In genomic region chr5:134973526-134973925, GRCm38 (mm10) we compare ENCODE assay signal across 31 mouse cellular contexts. TPM values are rescaled to one million over a fixed set of nuclear protein-coding genes. Genes with fewer than 3 reads are reported as not detected.
DNase-seq lines count a peak whose midpoint lies in the region; ATAC-seq and TF ChIP-seq lines count a peak whose summit lies in the region.
"Had no signal": no experiment of that assay in that cellular context is flagged by ENCODE, and none has a peak within 500 bp of the region (broad histone marks: within the 10 kb centered on the region; RNA-seq: fewer than 3 reads in every experiment).

No protein-coding gene starts in this region.

- DNase-seq in kidney, adult 18-20 months, result no peak
- no peak for DNase-seq in lung, postnatal 10 days
- DNase-seq in MEL (ENCODE audit: low read depth, low spot score), result peak; percentile 63
- DNase-seq in adrenal gland, adult 2 months, result no peak
- no peak for DNase-seq in natural killer cell, adult 2 months (ENCODE audit: low spot score in 2 of 2)
- DNase-seq: adrenal gland, adult 8-10 months; cerebellum, adult 2 months; cerebellum, postnatal 25 days; embryo, embryonic 11 days; gastrocnemius, postnatal 36 days; kidney, adult 2 months; kidney, postnatal 14 days; layer of hippocampus, postnatal 36 days; thymus, adult 2 months; thymus, postnatal 4 days had no signal

- no peak for TF ChIP-seq EP300 in MEL (IDR thresholded peaks at IDR 0.05; ENCODE audit: low read depth in 1 of 2, low read length in 2 of 2)

- no peak for ATAC-seq in kidney, embryonic 16.5 days (ENCODE audit: low FRiP score, low TSS enrichment)
- ATAC-seq in lung, embryonic 16.5 days (ENCODE audit: low read depth), result peak; percentile 41

- no peak for TF ChIP-seq CTCF in MEL (IDR thresholded peaks at IDR 0.05 in 2 of 3, conservative IDR thresholded peaks at IDR 0.05 in 1 of 3; ENCODE audit: control insufficient read depth in 1 of 3, insufficient read depth in 1 of 3, low read depth in 2 of 3, low read length in 3 of 3, poor library complexity in 1 of 3, severe bottlenecking in 1 of 3)

- WGBS in kidney, embryonic 16.5 days, result 83% methylated on average over 7 of the region's 7 CpGs
- 67% methylated on average over 7 of the region's 7 CpGs for WGBS in lung, embryonic 16.5 days

- H3K4me3 ChIP-seq in kidney, embryonic 16.5 days (ENCODE audit: low read length), result no peak overlapping the region
- no peak overlapping the region for H3K4me3 ChIP-seq in lung, embryonic 16.5 days (ENCODE audit: low read length)
- peak overlapping the region; percentile 45 to 56 for H3K4me3 ChIP-seq in MEL (ENCODE audit: control insufficient read depth in 1 of 2, insufficient read depth in 1 of 2, low read depth in 2 of 2, low read length in 2 of 2)
- H3K4me3 ChIP-seq: embryonic facial prominence, embryonic 13.5 days; erythroblast, embryonic 14.5 days; forebrain, embryonic 12.5 days; hindbrain, embryonic 13.5 days; layer of hippocampus, adult 2 months; limb, embryonic 12.5 days; liver, embryonic 15.5 days; midbrain, embryonic 12.5 days had no signal

- H3K27me3 ChIP-seq in kidney, embryonic 16.5 days (ENCODE audit: insufficient read depth, low read length), result no peaks in the 10 kb centered on the region
- no peaks in the 10 kb centered on the region for H3K27me3 ChIP-seq in lung, embryonic 16.5 days (ENCODE audit: control insufficient read depth, insufficient read depth, low read depth, low read length)
- no peaks in the 10 kb centered on the region for H3K27me3 ChIP-seq in MEL (ENCODE audit: control insufficient read depth in 1 of 2, insufficient read depth in 2 of 2, low read length in 2 of 2)
- H3K27me3 ChIP-seq: hindbrain, embryonic 13.5 days; midbrain, embryonic 12.5 days had no signal

- H3K27ac ChIP-seq in kidney, embryonic 16.5 days (ENCODE audit: low read length), result 0 out of 2 replicates have a peak overlapping the region, but pooled peaks have one; percentile 21
- H3K27ac ChIP-seq in lung, embryonic 16.5 days (ENCODE audit: low read length), result peak overlapping the region; percentile 88
- H3K27ac ChIP-seq in MEL (ENCODE audit: control insufficient read depth, low read depth, low read length), result peak overlapping the region; percentile 91
- H3K27ac ChIP-seq: embryonic facial prominence, embryonic 13.5 days; forebrain, embryonic 12.5 days; hindbrain, embryonic 13.5 days; layer of hippocampus, adult 2 months; limb, embryonic 12.5 days; midbrain, embryonic 12.5 days; stomach, postnatal 0 days had no signal

- TF ChIP-seq RAD21 in MEL (IDR thresholded peaks at IDR 0.05; ENCODE audit: low read depth, low read length), result no peak

- no peaks in the 10 kb centered on the region for H3K4me1 ChIP-seq in kidney, embryonic 16.5 days (ENCODE audit: insufficient read depth, low read length)
- H3K4me1 ChIP-seq in lung, embryonic 16.5 days (replicated peaks; ENCODE audit: control insufficient read depth, insufficient read depth, low read length), result peaks cover 10% of the 10 kb centered on the region
- H3K4me1 ChIP-seq in MEL (ENCODE audit: control insufficient read depth in 1 of 2, insufficient read depth in 2 of 2, low read length in 2 of 2), result peaks cover 10 to 43% of the 10 kb centered on the region in 2 experiments
- H3K4me1 ChIP-seq: embryonic facial prominence, embryonic 13.5 days; forebrain, embryonic 12.5 days; hindbrain, embryonic 13.5 days; limb, embryonic 12.5 days; midbrain, embryonic 12.5 days had no signal

- no peak overlapping the region for H3K9ac ChIP-seq in kidney, embryonic 16.5 days (replicated peaks; ENCODE audit: low read length)
- no peak overlapping the region for H3K9ac ChIP-seq in lung, embryonic 16.5 days (ENCODE audit: low read length)
- H3K9ac ChIP-seq in MEL (ENCODE audit: control insufficient read depth, low read depth, low read length, poor library complexity, severe bottlenecking), result peak overlapping the region; percentile 45
- H3K9ac ChIP-seq: embryonic facial prominence, embryonic 13.5 days; forebrain, embryonic 12.5 days; hindbrain, embryonic 13.5 days; limb, embryonic 12.5 days; liver, embryonic 15.5 days; midbrain, embryonic 12.5 days had no signal

- no peak overlapping the region for H3K4me2 ChIP-seq in kidney, embryonic 16.5 days (replicated peaks; ENCODE audit: low read depth, low read length)
- H3K4me2 ChIP-seq in lung, embryonic 16.5 days (ENCODE audit: low read depth, low read length), result no peak overlapping the region
- H3K4me2 ChIP-seq: embryonic facial prominence, embryonic 13.5 days; forebrain, embryonic 12.5 days; hindbrain, embryonic 13.5 days; limb, embryonic 12.5 days; midbrain, embryonic 12.5 days had no signal

- H3K9me3 ChIP-seq in kidney, embryonic 16.5 days (ENCODE audit: low read length), result no peaks in the 10 kb centered on the region
- no peaks in the 10 kb centered on the region for H3K9me3 ChIP-seq in lung, embryonic 16.5 days (ENCODE audit: control insufficient read depth, low read length)
- H3K9me3 ChIP-seq in MEL (replicated peaks; ENCODE audit: insufficient read depth, low read length), result no peaks in the 10 kb centered on the region
- H3K9me3 ChIP-seq: embryonic facial prominence, embryonic 13.5 days; forebrain, embryonic 12.5 days; hindbrain, embryonic 13.5 days; limb, embryonic 12.5 days; liver, embryonic 15.5 days; midbrain, embryonic 12.5 days had no signal

- H3K79me2 ChIP-seq in MEL (ENCODE audit: control insufficient read depth, insufficient read depth, low read length, poor library complexity), result 0 out of 2 replicates have a peak, but pooled peaks cover 2% of the 10 kb centered on the region

- H3K36me3 ChIP-seq in kidney, embryonic 16.5 days (ENCODE audit: insufficient read depth, low read length), result no peaks in the 10 kb centered on the region
- H3K36me3 ChIP-seq in lung, embryonic 16.5 days (ENCODE audit: control insufficient read depth, insufficient read depth, low read length), result no peaks in the 10 kb centered on the region
- peaks cover 0 to 35% of the 10 kb centered on the region in 2 experiments; a peak in 2 of 4 replicates for H3K36me3 ChIP-seq in MEL (ENCODE audit: control insufficient read depth in 1 of 2, insufficient read depth in 2 of 2, low read length in 2 of 2)
- H3K36me3 ChIP-seq: embryonic facial prominence, embryonic 13.5 days; forebrain, embryonic 12.5 days; hindbrain, embryonic 13.5 days; limb, embryonic 12.5 days; liver, embryonic 15.5 days; midbrain, embryonic 12.5 days had no signal

- no peak for TF ChIP-seq POLR2A in MEL (IDR thresholded peaks at IDR 0.05; ENCODE audit: control insufficient read depth in 1 of 2, insufficient read depth in 1 of 2, low read depth in 1 of 2, low read length in 2 of 2, poor library complexity in 1 of 2)

TF ChIP-seq in MEL, 35 proteins besides CTCF, POLR2A, EP300 and RAD21 (continues in another document):
- no peak for TF ChIP-seq E2F4 (IDR thresholded peaks at IDR 0.05; ENCODE audit: borderline replicate concordance, low read depth, low read length)
- TF ChIP-seq TCF12 (IDR thresholded peaks at IDR 0.05; ENCODE audit: low read depth, low read length), result no peak
- no peak for TF ChIP-seq MAZ (IDR thresholded peaks at IDR 0.05; ENCODE audit: low read depth, low read length)
- TF ChIP-seq SMC3 (IDR thresholded peaks at IDR 0.05; ENCODE audit: low read depth, low read length), result no peak
- no peak for TF ChIP-seq POLR2AphosphoS5 (IDR thresholded peaks at IDR 0.05; ENCODE audit: borderline replicate concordance, low read depth, low read length)

RNA-seq across cellular contexts. Expression of gene Cldn3, which starts 12.5 kb away (rescaled TPM):
- 67.7 and 69.2 TPM in 2 replicates for polyA plus RNA-seq in kidney, embryonic 16.5 days (2015; fragmentation: Nextera tagmentation; extraction: Ambion mirVana)
- 328 and 355 TPM in 2 replicates for polyA plus RNA-seq in lung, embryonic 16.5 days (2015; fragmentation: Nextera tagmentation; extraction: Ambion mirVana)
- total RNA-seq in MEL (2012; rRNA removed), result not detected in 2 replicates
- 1 to 10 TPM in 1 of 2 experiments, not detected in 1; 1.1 TPM for polyA plus RNA-seq in MEL (2012; ENCODE audit: insufficient read depth in 1 of 2, insufficient read length in 2 of 2, low read depth in 1 of 2, low replicate concordance in 2 of 2, missing spikeins in 1 of 2)
- under 1 TPM; 0.62 to 0.75 TPM for total RNA-seq in adrenal gland, adult 2 months (2021)
- 2.9 and 3.7 TPM in 2 replicates for polyA plus RNA-seq in adrenal gland, adult 2 months (2012; rRNA removed)
- total RNA-seq: gastrocnemius, postnatal 36 days; heart, postnatal 25 days; megakaryocyte, adult 5-6 weeks; neutrophil, adult 5-6 weeks had no signal

RNA-seq across cellular contexts. Expression of gene Cldn4, which starts 26.8 kb away (rescaled TPM):
- 63.1 and 64.7 TPM in 2 replicates for polyA plus RNA-seq in kidney, embryonic 16.5 days (2015; fragmentation: Nextera tagmentation; extraction: Ambion mirVana)
- polyA plus RNA-seq in lung, embryonic 16.5 days (2015; fragmentation: Nextera tagmentation; extraction: Ambion mirVana), result 33.0 and 33.1 TPM in 2 replicates
- total RNA-seq in MEL (2012; rRNA removed), result 0.08 TPM in 1 of 2 replicates, not detected in the other
- polyA plus RNA-seq in MEL (2012; ENCODE audit: insufficient read depth in 1 of 2, insufficient read length in 2 of 2, low read depth in 1 of 2, low replicate concordance in 2 of 2, missing spikeins in 1 of 2), result under 1 TPM in 1 of 2 experiments, not detected in 1; 0.04 TPM
- total RNA-seq in adrenal gland, adult 2 months (2021), result not detected
- 0.06 TPM in 1 of 2 replicates, not detected in the other for polyA plus RNA-seq in adrenal gland, adult 2 months (2012; rRNA removed)
- total RNA-seq: adrenal gland, adult 8-10 months; gastrocnemius, postnatal 36 days; heart, adult 8-10 months; heart, postnatal 25 days; layer of hippocampus, adult 2 months; layer of hippocampus, postnatal 36 days; left cerebral cortex, postnatal 14 days; megakaryocyte, adult 5-6 weeks had no signal
- polyA plus RNA-seq: erythroblast, embryonic 14.5 days; hindbrain, embryonic 13.5 days had no signal

RNA-seq across cellular contexts. Expression of gene Abhd11, which starts 35.4 kb away (rescaled TPM):
- 81.1 and 81.9 TPM in 2 replicates for polyA plus RNA-seq in kidney, embryonic 16.5 days (2015; fragmentation: Nextera tagmentation; extraction: Ambion mirVana)
- 73.3 and 73.4 TPM in 2 replicates for polyA plus RNA-seq in lung, embryonic 16.5 days (2015; fragmentation: Nextera tagmentation; extraction: Ambion mirVana)
- total RNA-seq in MEL (2012; rRNA removed), result 43.0 and 55.9 TPM in 2 replicates
- 10 to 100 TPM in 1 of 2 experiments, not detected in 1; 51.7 TPM for polyA plus RNA-seq in MEL (2012; ENCODE audit: insufficient read depth in 1 of 2, insufficient read length in 2 of 2, low read depth in 1 of 2, low replicate concordance in 2 of 2, missing spikeins in 1 of 2)
- total RNA-seq in adrenal gland, adult 2 months (2021), result 10 to 100 TPM; 51.7 to 52.4 TPM
- 90.8 and 100.0 TPM in 2 replicates for polyA plus RNA-seq in adrenal gland, adult 2 months (2012; rRNA removed)

RNA-seq across cellular contexts. Expression of gene Mettl27, which starts 41.4 kb away (rescaled TPM):
- 29.6 and 30.7 TPM in 2 replicates for polyA plus RNA-seq in kidney, embryonic 16.5 days (2015; fragmentation: Nextera tagmentation; extraction: Ambion mirVana)
- 30.6 and 33.5 TPM in 2 replicates for polyA plus RNA-seq in lung, embryonic 16.5 days (2015; fragmentation: Nextera tagmentation; extraction: Ambion mirVana)
- 0.75 and 0.96 TPM in 2 replicates for total RNA-seq in MEL (2012; rRNA removed)
- 1 to 10 TPM in 1 of 2 experiments, not detected in 1; 3.1 TPM for polyA plus RNA-seq in MEL (2012; ENCODE audit: insufficient read depth in 1 of 2, insufficient read length in 2 of 2, low read depth in 1 of 2, low replicate concordance in 2 of 2, missing spikeins in 1 of 2)
- total RNA-seq in adrenal gland, adult 2 months (2021), result 10 to 100 TPM; 23.5 to 33.1 TPM
- 22.5 and 39.1 TPM in 2 replicates for polyA plus RNA-seq in adrenal gland, adult 2 months (2012; rRNA removed)

RNA-seq across cellular contexts. Expression of gene Stx1a, which starts 49.8 kb away (rescaled TPM):
- 13.4 and 13.5 TPM in 2 replicates for polyA plus RNA-seq in kidney, embryonic 16.5 days (2015; fragmentation: Nextera tagmentation; extraction: Ambion mirVana)
- polyA plus RNA-seq in lung, embryonic 16.5 days (2015; fragmentation: Nextera tagmentation; extraction: Ambion mirVana), result 11.8 and 12.4 TPM in 2 replicates
- 3.2 and 3.3 TPM in 2 replicates for total RNA-seq in MEL (2012; rRNA removed)
- polyA plus RNA-seq in MEL (2012; ENCODE audit: insufficient read depth in 1 of 2, insufficient read length in 2 of 2, low read depth in 1 of 2, low replicate concordance in 2 of 2, missing spikeins in 1 of 2), result 1 to 10 TPM in 1 of 2 experiments, not detected in 1; 6.0 TPM
- 1 to 10 TPM; 5.9 to 7.5 TPM for total RNA-seq in adrenal gland, adult 2 months (2021)
- polyA plus RNA-seq in adrenal gland, adult 2 months (2012; rRNA removed), result 23.2 and 31.8 TPM in 2 replicates

Comparison
In these comparisons a context has a peak if more than half of its experiments do, and no peak if none do; other contexts are left out.
1. H3K27ac ChIP-seq: peak in every context shown above with its lines; median percentile 91 in MEL; 88 in lung, embryonic 16.5 days; 21 in kidney, embryonic 16.5 days.
2. H3K4me3 ChIP-seq: peak in MEL (2 of 2); none in kidney, embryonic 16.5 days (single experiment) and lung, embryonic 16.5 days (single experiment).
3. RNA of gene Cldn3, which starts 12.5 kb away (polyA plus RNA-seq): 328 to 355 TPM in lung, embryonic 16.5 days and 67.7 to 69.2 TPM in kidney, embryonic 16.5 days; 2.9 to 3.7 TPM in adrenal gland, adult 2 months and 1.1 TPM in MEL; every median in the first group is over 10 times any median in the second.
4. RNA of gene Cldn4, which starts 26.8 kb away (polyA plus RNA-seq): 63.1 to 64.7 TPM in kidney, embryonic 16.5 days and 33.0 to 33.1 TPM in lung, embryonic 16.5 days; 0.04 TPM in MEL and 0.06 TPM in adrenal gland, adult 2 months; every median in the first group is over 10 times any median in the second.